Mouse (Mus musculus) lung, embryonic 14.5 days (tissue): Measurements from ENCODE around the gene Lingo1. TPM values are rescaled to one million over a fixed set of nuclear protein-coding genes. Genes with fewer than 3 reads are reported as not detected.

Experiments used
- ATAC-seq: fragments of 200-750 bp; cut with Nextera tagmentation; 2 replicates; pipeline ENCODE4 v1.8.0; 2017; ENCODE audit warnings: mild to moderate bottlenecking, moderate TSS enrichment, moderate library complexity; ENCODE audit not compliant: insufficient read depth
- DNase-seq: peaks from one replicate; pipeline ENCODE4 v3.0.0-alpha.2; 2015
- H3K27ac ChIP-seq: fragments of 300-500 bp; sonication (generic); 2 replicates; pipeline ENCODE4 v1.5.1; 2014; ENCODE audit warnings: low read depth, mild to moderate bottlenecking, moderate library complexity
- H3K27me3 ChIP-seq: fragments of 300-500 bp; sonication (generic); 2 replicates; pipeline ENCODE4 v1.6.1; 2014; ENCODE audit warnings: low read length, control low read depth; ENCODE audit not compliant: insufficient read depth
- H3K36me3 ChIP-seq: fragments of 300-500 bp; sonication (generic); 2 replicates; pipeline ENCODE4 v1.6.1; 2014; ENCODE audit warnings: control low read depth; ENCODE audit not compliant: insufficient read depth
- H3K4me1 ChIP-seq: fragments of 300-500 bp; sonication (generic); 2 replicates; pipeline ENCODE4 v1.6.1; 2014; ENCODE audit warnings: antibody characterized with exemption, control low read depth; ENCODE audit not compliant: insufficient read depth
- H3K4me2 ChIP-seq: fragments of 300-500 bp; sonication (generic); 2 replicates; pipeline ENCODE4 v1.6.1; 2014; ENCODE audit warnings: mild to moderate bottlenecking
- H3K4me3 ChIP-seq: fragments of 300-500 bp; sonication (generic); 2 replicates; pipeline ENCODE4 v1.5.1; 2014; ENCODE audit warnings: low read depth, low read length
- H3K9ac ChIP-seq: fragments of 300-500 bp; sonication (generic); 2 replicates; pipeline ENCODE4 v1.6.1; 2014
- H3K9me3 ChIP-seq: fragments of 300-500 bp; sonication (generic); 2 replicates; pipeline ENCODE4 v1.6.1; 2016; ENCODE audit warnings: low read depth, low read length, control low read depth
- CTCF ChIP-seq: IDR thresholded peaks from 2 replicates; pipeline ENCODE4 v1.5.1; 2016; ENCODE audit warnings: antibody characterized with exemption, low read depth
- WGBS: fragments of 180-500 bp; shearing (Covaris S2); extraction: QIAGEN DNeasy Blood & Tissue Kit; methylation state at CpG from one replicate; pipeline ENCODE4 v1.1.7; 2014; 5-methylcytosine and 5-hydroxymethylcytosine counted together
- polyA plus RNA-seq: library from polyadenylated mRNA; unstranded; fragments of >200 nt; fragmentation: Nextera tagmentation; extraction: Ambion mirVana; gene quantifications from 2 replicates; pipeline ENCODE4 v1.2.1, GENCODE M21; 2014

The Lingo1 gene
- polyA plus RNA-seq, 1 experiment from 2014 or later: 4.8 TPM

GRCm38 (mm10) chr9:56638226-56638905 is 157.9 kb downstream of the Lingo1 start:
- DNase-seq: peak; percentile 73

GRCm38 (mm10) chr9:56637403-56637857 is 158.8 kb downstream of the Lingo1 start:
- no peak for ATAC-seq
- whole genome bisulfite sequencing: 3% methylated on average over 28 of the region's 29 CpGs
- H3K27ac ChIP-seq: no peak overlapping the region
- peaks cover 47% of the 10 kb centered on the region for H3K27me3 ChIP-seq
- TF ChIP-seq CTCF: no peak
- H3K4me2 ChIP-seq: peak overlapping the region; percentile 46
- H3K36me3 ChIP-seq: no peaks in the 10 kb centered on the region
- H3K9ac ChIP-seq: no peak overlapping the region
- H3K9me3 ChIP-seq: no peaks in the 10 kb centered on the region
- no peak for DNase-seq
- H3K4me3 ChIP-seq: 0 out of 2 replicates have a peak overlapping the region, but pooled peaks have one; percentile 3
- peaks cover 8% of the 10 kb centered on the region for H3K4me1 ChIP-seq

More at GRCm38 (mm10) chr9:56638226-56638905, 157.9 kb downstream of the Lingo1 start:
- H3K27me3 ChIP-seq: peaks cover 42% of the 10 kb centered on the region
- no peak overlapping the region for H3K4me2 ChIP-seq
- H3K4me3 ChIP-seq: no peak overlapping the region
- H3K27ac ChIP-seq: no peak overlapping the region
- peak; percentile 74 for TF ChIP-seq CTCF
- H3K4me1 ChIP-seq: peaks cover 8% of the 10 kb centered on the region
- ATAC-seq: no peak
- no peaks in the 10 kb centered on the region for H3K9me3 ChIP-seq
- H3K9ac ChIP-seq: no peak overlapping the region
- 56% methylated on average over 8 of the region's 8 CpGs for WGBS
- no peaks in the 10 kb centered on the region for H3K36me3 ChIP-seq

GRCm38 (mm10) chr9:56636766-56637402 is 159.4 kb downstream of the Lingo1 start:
- 47% methylated on average over 11 of the region's 11 CpGs for WGBS
- no peak for ATAC-seq
- DNase-seq: no peak
- Histone ChIP-seq H3K9ac (no peak overlapping the region), H3K9me3 (no peaks in the 10 kb centered on the region), H3K27ac (no peak overlapping the region), H3K4me1 (peaks cover 8% of the 10 kb centered on the region), H3K4me2 (peak overlapping the region; percentile 46; the same call in 1 of the 2 replicates), H3K27me3 (peaks cover 48% of the 10 kb centered on the region), H3K36me3 (no peaks in the 10 kb centered on the region), H3K4me3 (no peak overlapping the region)
- no peak for TF ChIP-seq CTCF

- ATAC-seq: peak; percentile 62
- WGBS: 2% methylated on average over 10 of the region's 10 CpGs
- H3K4me3 ChIP-seq: peak overlapping the region; percentile 65
- peaks cover 48% of the 10 kb centered on the region for H3K27me3 ChIP-seq
- H3K9ac ChIP-seq: peak overlapping the region; percentile 65; the same call in 1 of the 2 replicates
- DNase-seq: peak; percentile 97
- H3K4me2 ChIP-seq: peak overlapping the region; percentile 98
- TF ChIP-seq CTCF: peak; percentile 100
- H3K36me3 ChIP-seq: no peaks in the 10 kb centered on the region
- H3K9me3 ChIP-seq: no peaks in the 10 kb centered on the region
- H3K4me1 ChIP-seq: peaks cover 8% of the 10 kb centered on the region
- no peak overlapping the region for H3K27ac ChIP-seq
These were observed 160.1 kb downstream of the Lingo1 start for GRCm38 (mm10) chr9:56636214-56636613.

GRCm38 (mm10) chr9:56635498-56636121 is 160.7 kb downstream of the Lingo1 start:
- peaks cover 48% of the 10 kb centered on the region for H3K27me3 ChIP-seq
- 0% methylated on average over 57 of the region's 68 CpGs for WGBS
- peak overlapping the region; percentile 98 for H3K4me2 ChIP-seq
- H3K36me3 ChIP-seq: no peaks in the 10 kb centered on the region
- peaks cover 8% of the 10 kb centered on the region for H3K4me1 ChIP-seq
- H3K4me3 ChIP-seq: peak overlapping the region; percentile 65
- peak; percentile 70 for ATAC-seq
- TF ChIP-seq CTCF: no peak
- DNase-seq: peak; percentile 72
- H3K9me3 ChIP-seq: no peaks in the 10 kb centered on the region
- no peak overlapping the region for H3K27ac ChIP-seq
- H3K9ac ChIP-seq: peak overlapping the region; percentile 65

GRCm38 (mm10) chr9:56635121-56635497 is 161.2 kb downstream of the Lingo1 start:
- peaks cover 8% of the 10 kb centered on the region for H3K4me1 ChIP-seq
- H3K9me3 ChIP-seq: no peaks in the 10 kb centered on the region
- H3K27me3 ChIP-seq: peaks cover 48% of the 10 kb centered on the region
- no peak overlapping the region for H3K27ac ChIP-seq
- peak; percentile 51 for DNase-seq
- H3K9ac ChIP-seq: peak overlapping the region; percentile 65
- under 1% methylated on average over 30 of the region's 40 CpGs for WGBS
- peak; percentile 54 for ATAC-seq
- H3K36me3 ChIP-seq: no peaks in the 10 kb centered on the region
- peak overlapping the region; percentile 98 for H3K4me2 ChIP-seq
- peak overlapping the region; percentile 65 for H3K4me3 ChIP-seq
- TF ChIP-seq CTCF: no peak
